Mouse (Mus musculus) liver, postnatal 0 days (tissue): ENCODE results near the gene Mcoln3.

Source experiments
- CTCF ChIP-seq: sonication (generic); IDR thresholded peaks from 2 replicates; pipeline ENCODE4 v1.5.1; 2016; ENCODE audit warnings: antibody characterized with exemption, low read depth
- EP300 ChIP-seq: IDR thresholded peaks from 2 replicates; pipeline ENCODE4 v1.6.1; 2016; ENCODE audit warnings: antibody characterized with exemption, low read depth, mild to moderate bottlenecking

GRCm38 (mm10) chr3:146080241-146080640 lies 37.0 kb upstream of the Mcoln3 start:
- TF ChIP-seq CTCF: no peak
- no peak for TF ChIP-seq EP300
